Mouse (Mus musculus) CH12.LX (cell line): ENCODE measurements around the gene BC016579. TPM values are rescaled to one million over a fixed set of nuclear protein-coding genes. Genes with fewer than 3 reads are reported as not detected.

ENCODE experiments used
- DNase-seq: peaks from one replicate; pipeline ENCODE4 v3.0.0-alpha.2; 2013; ENCODE audit errors: extremely low read depth
- H3K27ac ChIP-seq: 2 replicates; pipeline ENCODE4 v1.5.1; 2012; ENCODE audit warnings: low read depth, mild to moderate bottlenecking, control low read depth, moderate library complexity; ENCODE audit not compliant: insufficient read depth
- H3K27me3 ChIP-seq: replicated peaks from 2 replicates; pipeline ENCODE3; 2012; ENCODE audit warnings: inconsistent platforms
- H3K36me3 ChIP-seq, 2 experiments: replicated peaks in 1 of 2; 2 replicates each; pipeline versions ENCODE3 to v1.6.1; 2012; ENCODE audit warnings: inconsistent platforms in 1 of 2, low read length in 1 of 2, mild to moderate bottlenecking in 1 of 2, mixed read lengths in 1 of 2, moderate library complexity in 1 of 2; ENCODE audit not compliant: control insufficient read depth in 1 of 2, insufficient read depth in 1 of 2
- H3K4me1 ChIP-seq, 2 experiments: 2 replicates each; pipeline ENCODE4 v1.6.1; 2012; ENCODE audit warnings: inconsistent platforms in 1 of 2, moderate library complexity in 1 of 2; ENCODE audit not compliant: insufficient read depth in 2 of 2, control insufficient read depth in 1 of 2
- H3K4me2 ChIP-seq: 2 replicates; pipeline ENCODE4 v1.6.1; 2012; ENCODE audit warnings: low read depth, mild to moderate bottlenecking, control low read depth; ENCODE audit not compliant: poor library complexity, insufficient read depth, severe bottlenecking
- H3K4me3 ChIP-seq, 3 experiments: fragments of 150-350 bp in 1 of 3; sonication (generic) in 1 of 3; replicated peaks in 1 of 3; 2 replicates each; pipeline versions ENCODE3 to v1.5.1; 2011 to 2012; ENCODE audit warnings: low read depth in 2 of 3, low read length in 2 of 3, mild to moderate bottlenecking in 2 of 3, moderate library complexity in 2 of 3, control low read depth in 1 of 3, improper control_type of control experiment in 1 of 3, inconsistent platforms in 1 of 3, mixed read lengths in 1 of 3; ENCODE audit not compliant: poor library complexity in 1 of 3
- H3K79me2 ChIP-seq: replicated peaks from 2 replicates; pipeline ENCODE4 v1.6.1; 2012; ENCODE audit warnings: mild to moderate bottlenecking, moderate library complexity; ENCODE audit not compliant: control insufficient read depth, poor library complexity, insufficient read depth, severe bottlenecking; ENCODE audit errors: extremely low read depth
- H3K9ac ChIP-seq: 2 replicates; pipeline ENCODE4 v1.6.1; 2012; ENCODE audit warnings: low read depth, mild to moderate bottlenecking, control low read depth, moderate library complexity; ENCODE audit not compliant: insufficient read depth
- H3K9me3 ChIP-seq: replicated peaks from 2 replicates; pipeline ENCODE3; 2012; ENCODE audit warnings: low read length, inconsistent platforms, mixed read lengths
- BHLHE40 ChIP-seq: IDR thresholded peaks from 2 replicates; pipeline ENCODE4 v1.6.1; 2011; ENCODE audit warnings: mild to moderate bottlenecking, low read depth, low read length, improper control_type of control experiment
- E2F4 ChIP-seq: IDR thresholded peaks from 2 replicates; pipeline ENCODE4 v1.6.1; 2011; ENCODE audit warnings: low read depth, low read length, improper control_type of control experiment; ENCODE audit not compliant: insufficient replicate concordance
- ELF1 ChIP-seq: IDR thresholded peaks from 2 replicates; pipeline ENCODE4 v1.6.1; 2014; ENCODE audit warnings: low read depth, mild to moderate bottlenecking, inconsistent platforms, low read length, improper control_type of control experiment
- EP300 ChIP-seq: IDR thresholded peaks from 2 replicates; pipeline ENCODE4 v1.6.1; 2011; ENCODE audit warnings: low read length, improper control_type of control experiment
- MAFK ChIP-seq: IDR thresholded peaks from 2 replicates; pipeline ENCODE4 v1.6.1; 2011; ENCODE audit warnings: low read length, improper control_type of control experiment; ENCODE audit not compliant: insufficient replicate concordance
- MEF2A ChIP-seq: IDR thresholded peaks from 2 replicates; pipeline ENCODE4 v1.6.1; 2014; ENCODE audit warnings: low read depth, mild to moderate bottlenecking, inconsistent platforms, low read length, improper control_type of control experiment, borderline replicate concordance
- MYC ChIP-seq: IDR thresholded peaks from 2 replicates; pipeline ENCODE4 v1.6.1; 2011; ENCODE audit warnings: low read depth, mild to moderate bottlenecking, improper control_type of control experiment, low read length
- NELFE ChIP-seq: IDR thresholded peaks from 2 replicates; pipeline ENCODE4 v1.6.1; 2011; ENCODE audit warnings: low read depth, low read length, improper control_type of control experiment
- NRF1 ChIP-seq: IDR thresholded peaks from 2 replicates; pipeline ENCODE4 v1.6.1; 2014; ENCODE audit warnings: low read depth, mild to moderate bottlenecking, inconsistent platforms, low read length, improper control_type of control experiment, moderate library complexity
- POLR2AphosphoS2 ChIP-seq: IDR thresholded peaks from 2 replicates; pipeline ENCODE4 v1.6.1; 2011; ENCODE audit warnings: low read depth, low read length, improper control_type of control experiment
- SMC3 ChIP-seq: IDR thresholded peaks from 2 replicates; pipeline ENCODE4 v1.6.1; 2011; ENCODE audit warnings: low read depth, low read length, improper control_type of control experiment
- UBTF ChIP-seq: IDR thresholded peaks from 2 replicates; pipeline ENCODE4 v1.6.1; 2012; ENCODE audit warnings: low read depth, mild to moderate bottlenecking, inconsistent platforms, low read length, improper control_type of control experiment, moderate library complexity
- USF1 ChIP-seq: IDR thresholded peaks from 2 replicates; pipeline ENCODE4 v1.6.1; 2014; ENCODE audit warnings: low read depth, mild to moderate bottlenecking, inconsistent platforms, low read length, improper control_type of control experiment
- ZKSCAN1 ChIP-seq: IDR thresholded peaks from 2 replicates; pipeline ENCODE4 v1.6.1; 2012; ENCODE audit warnings: low read depth, inconsistent platforms, low read length, improper control_type of control experiment, borderline replicate concordance
- dilution Hi-C: fragments of 300-500 bp; cut with MboI; formaldehyde crosslinking; loops from 2 replicates; pipeline ENCODE4 v1.14.3; 2020; ENCODE audit warnings: low sequenced_read_pairs; ENCODE audit not compliant: extremely low pct_unique_long_range_greater_than_20kb, extremely low pct_ligation_motif_present
- in situ Hi-C: fragments of 300-500 bp; cut with MboI; formaldehyde crosslinking; loops from 3 replicates; pipeline ENCODE4 v1.14.3; 2019; ENCODE audit warnings: low sequenced_read_pairs, low pct_ligation_motif_present, low pct_unique_long_range_greater_than_20kb, mixed read lengths
- polyA plus RNA-seq: library from polyadenylated mRNA; unstranded; fragments of >175 nt; gene quantifications from 2 replicates; pipeline ENCODE4 v1.2.1, GENCODE M21; 2012; ENCODE audit warnings: low read depth; ENCODE audit not compliant: insufficient read length
- total RNA-seq, 2 experiments: library from RNA; depleted of rRNA; stranded (reverse); fragments of 300-350 nt in 1 of 2; fragments of >200 nt in 1 of 2; gene quantifications; 2 replicates each; pipeline ENCODE4 v1.2.3; 2012 to 2014

The BC016579 gene
- total and polyA plus RNA-seq, 3 experiments: not detected

GRCm38 (mm10) chr16:45695445-45696160, 41.7 kb upstream of the BC016579 start:
- H3K36me3 ChIP-seq: no peaks in the 10 kb centered on the region
- no peaks in the 10 kb centered on the region for H3K27me3 ChIP-seq
- H3K4me1 ChIP-seq: peaks cover 0 to 9% of the 10 kb centered on the region in 2 experiments; a peak in 1 of 4 replicates
- H3K27ac ChIP-seq: no peak overlapping the region
- no peak overlapping the region for H3K4me3 ChIP-seq
- in situ Hi-C loops: no loop called here
- H3K9me3 ChIP-seq: no peaks in the 10 kb centered on the region
- no peak overlapping the region for H3K4me2 ChIP-seq
- DNase-seq: no peak
- dilution Hi-C loops: no loop called here
- TF ChIP-seq NELFE (no peak), UBTF (no peak), SMC3 (no peak), NRF1 (no peak), USF1 (no peak), BHLHE40 (no peak), ELF1 (no peak), MAFK (no peak), MEF2A (no peak), POLR2AphosphoS2 (no peak), ZKSCAN1 (no peak)
- TF ChIP-seq, all 38 proteins: peak for 0
- no peaks in the 10 kb centered on the region for H3K79me2 ChIP-seq
- H3K9ac ChIP-seq: no peak overlapping the region

GRCm38 (mm10) chr16:45693558-45693957, 39.7 kb upstream of the BC016579 start, which contains the start of gene Tmprss7:
Gene Tmprss7, minus strand, starts transcription at chr16:45693658.
- Histone ChIP-seq H3K4me1 (peaks cover 0 to 16% of the 10 kb centered on the region in 2 experiments; a peak in 1 of 4 replicates), H3K79me2 (no peaks in the 10 kb centered on the region)
- TF ChIP-seq POLR2AphosphoS2 (no peak), E2F4 (no peak), EP300 (no peak), MYC (no peak)
- TF ChIP-seq, all 38 proteins: peak for 0
- H3K4me3 ChIP-seq: no peak within 1 kb of the TSS
- no peaks in the 10 kb centered on the region for H3K27me3 ChIP-seq
- in situ Hi-C loops: no loop called here
- DNase-seq: no peak
- dilution Hi-C loops: no loop called here
- no peak within 1 kb of the TSS for H3K9ac ChIP-seq
- H3K9me3 ChIP-seq: no peaks in the 10 kb centered on the region
- no peaks in the 10 kb centered on the region for H3K36me3 ChIP-seq
- H3K27ac ChIP-seq: no peak within 1 kb of the TSS
- H3K4me2 ChIP-seq: no peak within 1 kb of the TSS
